Mouse (Mus musculus) bone marrow, adult 2 months (tissue): ENCODE data around the gene Cacna2d4. TPM values are rescaled to one million over a fixed set of nuclear protein-coding genes. Genes with fewer than 3 reads are reported as not detected.

Source experiments
- H3K27ac ChIP-seq: fragments of 200-500 bp; 2 replicates; pipeline ENCODE4 v1.5.1; 2012; ENCODE audit warnings: low read depth, mild to moderate bottlenecking, control low read depth, inconsistent platforms, low read length; ENCODE audit not compliant: control insufficient read depth, poor library complexity, insufficient read depth
- H3K4me1 ChIP-seq: fragments of 200-500 bp; 2 replicates; pipeline ENCODE4 v1.6.1; 2011; ENCODE audit warnings: low read length; ENCODE audit not compliant: control insufficient read depth, insufficient read depth
- H3K4me3 ChIP-seq: fragments of 200-500 bp; replicated peaks from 2 replicates; pipeline ENCODE3; 2011; ENCODE audit warnings: mild to moderate bottlenecking, low read depth, low read length, control low read depth; ENCODE audit not compliant: control insufficient read depth
- CTCF ChIP-seq: fragments of 200-500 bp; IDR thresholded peaks from 2 replicates; pipeline ENCODE4 v1.5.1; 2011; ENCODE audit warnings: low read length, control low read depth; ENCODE audit not compliant: control insufficient read depth, insufficient read depth
- POLR2A ChIP-seq: fragments of 200-500 bp; IDR thresholded peaks from 2 replicates; pipeline ENCODE4 v1.6.1; 2011; ENCODE audit warnings: low read depth, mild to moderate bottlenecking, control low read depth, low read length, borderline replicate concordance; ENCODE audit not compliant: control insufficient read depth
- WGBS: fragments of 180-500 bp; shearing (Covaris S2); methylation state at CpG from one replicate; pipeline ENCODE4 v1.1.7; 2018; 5-methylcytosine and 5-hydroxymethylcytosine counted together
- polyA plus RNA-seq: library from polyadenylated mRNA; stranded (reverse); fragments of >200 nt; gene quantifications from 2 replicates; pipeline ENCODE4 v1.2.4, GENCODE M21; 2011; ENCODE audit warnings: low replicate concordance; ENCODE audit not compliant: missing spikeins, insufficient read depth, insufficient read length

Gene Cacna2d4
- 0.16 and 7.1 TPM in 2 replicates for polyA plus RNA-seq

- no peak within 1 kb of the TSS for H3K4me3 ChIP-seq
- TF ChIP-seq POLR2A (no peak), CTCF (no peak)
Measured at GRCm38 (mm10) chr6:119236241-119236640, at the start of gene Cacna2d4. Gene Cacna2d4 (plus strand): TSS chr6:119236526.

DNA sequence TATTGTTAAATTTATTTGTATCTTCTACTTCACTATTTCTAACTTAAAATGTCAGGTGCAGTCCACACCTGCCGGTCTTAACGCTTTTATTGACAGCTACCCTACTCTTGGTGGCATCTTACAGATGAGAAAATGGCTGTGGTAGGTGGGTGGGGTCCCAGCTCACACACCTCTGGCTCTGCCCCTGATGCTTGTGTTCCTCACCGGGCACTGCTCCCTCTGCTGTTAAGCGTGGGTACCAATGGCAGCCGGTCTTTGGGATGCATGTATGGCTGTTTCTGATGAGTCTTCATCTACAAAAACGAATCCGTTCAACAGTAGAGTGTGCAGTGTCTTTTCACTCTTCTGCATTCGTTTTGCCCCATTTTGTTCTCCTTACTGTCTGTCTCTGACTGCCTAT is 49.7 kb upstream of the Cacna2d4 start:
- H3K4me3 ChIP-seq, result no peak overlapping the region
- H3K27ac ChIP-seq, result no peak overlapping the region
- TF ChIP-seq POLR2A (no peak), CTCF (0 out of 2 replicates have a peak, but pooled peaks have one; percentile 9)
- WGBS, result 74% methylated on average over 8 of the region's 8 CpGs
- no peaks in the 10 kb centered on the region for H3K4me1 ChIP-seq

More at GRCm38 (mm10) chr6:119236241-119236640, at the start of gene Cacna2d4:
- Histone ChIP-seq H3K4me1 (no peaks in the 10 kb centered on the region), H3K27ac (no peak within 1 kb of the TSS)
- WGBS, result 55% methylated on average over 1 of the region's 1 CpGs

DNA sequence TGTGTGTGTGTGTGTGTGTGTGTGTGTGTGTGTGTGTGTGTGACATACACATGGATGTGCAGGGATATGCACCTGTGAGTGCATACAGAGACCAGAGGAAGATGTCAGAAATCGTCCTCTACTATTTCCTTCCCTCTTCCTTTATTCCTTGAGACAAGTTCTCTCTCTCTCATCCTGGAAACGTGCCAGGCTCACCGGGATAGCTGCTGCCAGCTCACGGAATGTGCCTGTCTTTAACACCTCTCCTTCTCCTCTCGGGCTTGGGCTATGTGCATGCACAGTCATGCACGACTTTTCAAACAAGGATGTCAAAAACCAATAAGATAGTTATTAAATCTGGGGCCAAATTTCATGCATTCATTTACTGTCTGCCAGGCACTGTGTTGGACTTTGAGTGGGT is 48.7 kb upstream of the Cacna2d4 start:
- 81% methylated on average over 6 of the region's 6 CpGs for WGBS
- TF ChIP-seq CTCF (no peak), POLR2A (no peak)
- H3K4me1 ChIP-seq, result no peaks in the 10 kb centered on the region

DNA sequence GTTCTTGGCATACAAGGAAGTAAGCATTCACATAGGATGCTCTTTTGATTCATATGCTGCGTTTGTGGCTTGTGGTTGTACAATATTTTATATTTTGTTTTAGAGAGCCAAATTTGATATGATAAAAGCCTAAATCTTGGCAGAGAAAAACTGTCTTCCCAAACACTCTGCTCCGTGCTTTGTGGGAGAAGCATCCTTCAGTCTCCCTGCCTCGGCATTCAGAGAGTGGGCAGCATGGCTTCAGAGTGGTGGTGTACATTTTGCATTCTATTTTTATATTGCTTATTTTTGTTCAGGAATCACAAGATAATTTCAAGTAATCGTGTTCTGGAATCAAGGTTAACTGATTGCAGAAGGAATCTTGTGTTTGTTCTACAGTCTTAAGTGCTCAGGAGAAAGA is 44.8 kb upstream of the Cacna2d4 start:
- Histone ChIP-seq H3K4me3 (no peak overlapping the region), H3K4me1 (no peaks in the 10 kb centered on the region), H3K27ac (no peak overlapping the region)
- WGBS, result 86% methylated on average over 4 of the region's 4 CpGs
- TF ChIP-seq POLR2A (no peak), CTCF (no peak)

More for the DNA sequence above, 48.7 kb upstream of the Cacna2d4 start:
- H3K27ac ChIP-seq, result no peak overlapping the region
- no peak overlapping the region for H3K4me3 ChIP-seq

DNA sequence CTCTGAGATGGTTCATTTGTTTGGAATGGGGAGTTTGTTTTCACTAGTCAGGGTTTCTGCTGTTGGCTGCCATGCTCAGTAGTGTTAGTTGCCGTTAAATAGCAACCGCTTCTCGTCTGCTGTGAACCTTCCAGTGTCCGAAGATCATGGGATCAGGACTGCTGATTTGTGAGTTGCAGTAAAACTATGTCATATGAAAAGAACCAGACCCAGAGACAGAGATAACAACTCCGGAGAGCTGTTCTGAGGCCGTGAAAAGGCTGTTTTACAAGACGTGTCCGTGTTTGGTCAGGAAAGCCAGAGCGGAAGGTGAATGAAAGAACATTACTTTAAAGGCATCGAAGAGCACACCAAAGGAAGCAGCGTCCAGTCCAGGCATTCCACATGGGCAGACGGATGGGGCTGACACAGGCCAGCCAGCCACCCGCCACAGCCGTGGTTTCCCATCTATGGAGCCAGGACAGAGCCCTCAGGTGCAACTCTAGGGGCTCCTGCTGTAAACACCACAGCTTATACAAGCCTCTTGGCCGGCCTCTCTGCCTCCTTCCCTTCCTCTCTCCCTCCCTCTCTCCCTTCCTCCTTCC is 42.7 kb upstream of the Cacna2d4 start:
- WGBS, result 90% methylated on average over 15 of the region's 15 CpGs
- no peak for TF ChIP-seq POLR2A
- no peak for TF ChIP-seq CTCF
- no peaks in the 10 kb centered on the region for H3K4me1 ChIP-seq
- no peak overlapping the region for H3K27ac ChIP-seq
- H3K4me3 ChIP-seq, result no peak overlapping the region

GRCm38 (mm10) chr6:119194161-119194560 is 42.2 kb upstream of the Cacna2d4 start:
- no peak overlapping the region for H3K27ac ChIP-seq
- H3K4me1 ChIP-seq, result no peaks in the 10 kb centered on the region
- WGBS, result 93% methylated on average over 9 of the region's 9 CpGs
- no peak for TF ChIP-seq POLR2A
- no peak for TF ChIP-seq CTCF
- H3K4me3 ChIP-seq, result no peak overlapping the region

GRCm38 (mm10) chr6:119194601-119195000 is 41.7 kb upstream of the Cacna2d4 start:
- Histone ChIP-seq H3K4me3 (no peak overlapping the region), H3K27ac (no peak overlapping the region), H3K4me1 (no peaks in the 10 kb centered on the region)
- WGBS, result 88% methylated on average over 7 of the region's 7 CpGs
- no peak for TF ChIP-seq POLR2A
- no peak for TF ChIP-seq CTCF

DNA sequence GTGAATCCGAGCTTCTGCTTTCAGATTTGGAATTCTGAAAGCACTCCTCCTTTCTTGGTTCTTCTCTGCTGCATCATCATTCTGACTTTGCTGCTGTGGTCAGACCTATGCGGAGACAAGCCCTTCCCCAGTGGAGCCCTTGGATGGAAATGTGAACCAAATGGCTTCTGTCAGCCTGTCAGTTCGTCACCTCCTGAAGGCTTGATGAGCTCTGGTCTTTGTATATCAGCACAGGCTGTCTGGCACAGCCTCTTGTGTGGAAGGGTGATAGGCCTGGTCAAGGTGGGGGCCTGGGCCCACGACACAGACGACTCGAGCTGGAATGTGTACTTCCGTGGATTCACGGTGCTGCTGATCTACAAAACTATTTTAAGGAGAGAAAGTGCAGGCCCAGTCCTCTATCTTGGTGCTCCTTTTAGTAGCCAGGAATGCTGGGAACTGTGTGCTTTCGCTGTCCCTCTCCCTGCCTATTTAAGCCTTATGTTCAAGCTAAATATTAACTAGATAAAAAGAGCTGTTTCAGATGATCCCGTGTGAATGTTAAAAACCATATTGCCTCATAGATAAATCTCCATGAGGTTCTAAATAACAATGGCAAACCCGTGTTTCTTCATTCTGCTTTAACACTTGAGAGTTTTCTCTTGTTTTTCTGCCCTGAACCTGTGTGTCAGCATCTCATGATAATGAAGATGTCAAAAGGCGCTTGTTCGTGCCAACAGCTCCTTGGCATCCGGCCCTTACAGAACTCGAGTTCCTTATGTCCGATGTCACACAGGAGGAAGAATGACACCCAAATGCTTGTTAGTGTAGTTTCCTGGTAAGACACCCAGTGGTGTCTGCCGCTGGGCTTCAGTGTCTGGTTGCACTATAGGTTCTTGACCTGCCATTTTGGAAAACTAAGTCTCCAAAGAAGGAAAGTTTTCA is 39.7 kb upstream of the Cacna2d4 start, which contains the start of gene Cacna1c:
Cacna1c (minus strand) TSS at position 37 of the 924 bp plus-strand sequence.
- H3K27ac ChIP-seq, result no peak within 1 kb of the TSS
- no peaks in the 10 kb centered on the region for H3K4me1 ChIP-seq
- 85% methylated on average over 17 of the region's 17 CpGs for WGBS
- H3K4me3 ChIP-seq, result no peak within 1 kb of the TSS
- TF ChIP-seq CTCF (no peak), POLR2A (no peak)
